Mouse (Mus musculus) CD4-positive, CD25-positive, alpha-beta regulatory T cell, adult 4 months (primary cell): ENCODE results near the gene Tfcp2l1. TPM values are rescaled to one million over a fixed set of nuclear protein-coding genes. Genes with fewer than 3 reads are reported as not detected.

ENCODE experiments used
- ATAC-seq: one replicate; pipeline ENCODE4 v1.8.0; 2017
- polyA plus RNA-seq, 2 experiments: library from polyadenylated mRNA; unstranded; fragments of 100-300 nt; shearing (Covaris generic); gene quantifications; one replicate each; pipeline ENCODE4 v1.2.1; 2017

Tfcp2l1 gene
- polyA plus RNA-seq, 2 experiments from 2014 or later, result 0.06 to 0.98 TPM

DNA sequence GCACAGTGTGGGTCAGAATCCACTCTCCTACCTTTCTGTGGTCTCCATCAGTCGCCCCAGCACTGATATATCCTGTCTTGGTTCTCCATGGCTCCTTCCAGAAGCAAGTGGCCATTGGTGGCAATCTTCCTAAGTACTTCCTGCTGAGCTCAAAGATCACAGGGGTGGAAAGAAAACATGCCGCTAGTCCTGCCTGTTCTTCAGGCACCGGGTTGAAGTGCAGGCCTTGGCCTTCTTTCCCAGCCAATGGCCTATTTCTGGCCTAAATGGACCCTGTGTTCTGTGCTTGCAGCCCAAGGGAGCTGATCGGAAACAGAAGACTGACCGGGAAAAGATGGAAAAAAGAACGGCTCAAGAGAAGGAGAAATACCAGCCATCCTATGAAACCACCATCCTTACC is 31.0 kb downstream of the Tfcp2l1 start:
- no peak for ATAC-seq

DNA sequence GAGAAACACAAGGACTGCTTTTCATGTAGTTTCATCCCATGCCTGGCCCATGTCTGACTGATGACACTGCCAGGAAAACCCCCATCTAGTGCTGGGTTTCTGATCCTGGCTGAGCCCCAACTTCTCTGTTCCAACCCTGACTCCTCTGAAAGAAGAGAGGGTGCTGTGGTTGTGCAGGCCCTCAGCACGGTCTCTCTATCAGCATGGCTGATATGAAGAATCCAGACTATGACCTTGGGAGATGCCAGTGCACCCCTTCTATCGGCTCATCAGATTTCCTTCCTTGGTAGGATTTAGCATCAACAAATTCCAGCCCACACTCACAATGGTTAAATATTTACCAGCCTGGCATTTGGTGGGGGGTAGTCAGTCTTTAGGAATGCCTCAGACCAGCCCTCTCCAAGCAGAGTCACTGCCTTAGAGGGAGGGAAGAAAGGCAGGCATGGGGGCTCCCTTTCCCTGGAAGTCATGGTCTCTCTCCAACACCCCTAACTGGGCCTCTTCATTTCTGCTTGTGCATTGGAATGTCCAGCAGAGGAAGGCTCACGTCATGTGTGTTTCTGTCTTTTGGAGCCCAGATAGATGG is 33.2 kb downstream of the Tfcp2l1 start:
- no peak for ATAC-seq

DNA sequence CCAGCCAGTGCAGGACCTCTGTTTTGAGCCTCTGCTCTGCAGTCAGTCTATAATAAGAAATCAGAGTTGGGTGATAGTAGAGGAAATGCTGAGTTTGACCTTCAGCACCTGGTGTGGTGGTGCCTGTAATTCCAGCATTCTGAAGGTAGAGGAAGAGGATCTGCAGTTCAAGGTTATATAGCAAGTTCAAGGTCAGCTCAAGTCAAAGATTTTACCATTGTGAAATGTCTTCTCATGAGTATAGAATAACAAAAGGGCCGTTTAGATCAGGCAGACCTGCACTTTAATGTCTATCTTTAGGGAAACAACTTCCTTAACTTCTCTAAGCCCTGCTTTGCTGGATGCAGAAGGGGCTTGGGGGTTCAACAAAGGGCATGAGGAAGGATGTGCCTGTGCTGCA is 35.3 kb downstream of the Tfcp2l1 start:
- ATAC-seq, result no peak

DNA sequence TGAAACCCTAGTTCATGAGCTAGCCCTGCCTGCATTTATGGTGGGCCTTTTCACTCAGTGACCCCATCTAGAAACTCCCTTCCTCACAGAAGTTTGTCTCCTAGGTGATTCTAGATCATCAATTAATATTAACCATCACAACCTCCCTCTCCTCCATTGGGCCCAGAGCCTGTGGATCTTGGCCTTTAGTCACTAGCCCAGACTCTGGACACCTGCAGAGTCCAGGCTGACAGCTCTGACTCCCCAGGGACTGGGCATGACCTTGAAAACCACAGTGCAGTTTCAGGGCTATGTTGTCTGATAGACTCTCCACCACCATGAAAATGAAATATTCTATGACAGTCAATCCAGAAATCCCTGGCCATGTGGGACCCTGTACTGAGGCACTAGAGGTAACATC is 39.8 kb downstream of the Tfcp2l1 start:
- ATAC-seq, result no peak

DNA sequence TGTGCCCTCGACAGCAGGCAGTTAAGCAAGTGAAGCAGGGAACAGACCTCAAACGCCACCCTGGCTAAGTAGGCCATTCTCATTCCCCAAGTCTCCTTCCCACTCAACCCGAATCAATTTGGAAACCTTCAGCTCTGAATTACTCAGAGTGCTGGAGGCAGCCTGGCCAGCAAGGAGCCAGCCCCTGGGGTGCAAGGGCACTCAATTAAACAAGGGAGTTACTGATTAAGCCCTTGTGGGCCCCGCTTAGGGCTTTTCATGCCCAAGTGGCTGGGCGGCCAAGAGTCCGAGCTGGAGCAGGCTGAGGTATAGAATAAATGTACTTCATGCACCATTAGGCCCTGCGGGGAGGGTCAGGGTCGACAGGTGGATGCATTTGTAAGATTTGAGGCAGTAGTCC is 44.5 kb downstream of the Tfcp2l1 start:
- ATAC-seq, result no peak

DNA sequence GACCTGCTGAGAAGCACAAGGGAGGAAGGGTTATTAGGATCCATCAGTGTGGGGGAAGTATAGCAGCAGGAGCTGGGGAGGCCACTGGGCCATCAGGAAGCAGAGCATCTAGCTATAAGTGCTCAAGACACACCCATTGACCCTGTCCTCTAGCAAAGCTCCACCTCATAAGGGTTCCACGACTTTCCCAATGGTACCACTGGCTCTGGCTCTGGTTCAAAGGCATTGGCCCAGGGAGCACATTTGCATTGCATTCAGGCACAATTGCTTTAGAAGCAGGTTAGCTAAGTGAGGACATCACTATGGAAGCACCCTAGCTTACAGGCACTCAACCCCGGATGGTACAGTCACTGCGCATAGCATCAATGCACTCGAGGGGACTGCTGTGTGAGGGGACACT is 46.4 kb downstream of the Tfcp2l1 start:
- ATAC-seq, result no peak

DNA sequence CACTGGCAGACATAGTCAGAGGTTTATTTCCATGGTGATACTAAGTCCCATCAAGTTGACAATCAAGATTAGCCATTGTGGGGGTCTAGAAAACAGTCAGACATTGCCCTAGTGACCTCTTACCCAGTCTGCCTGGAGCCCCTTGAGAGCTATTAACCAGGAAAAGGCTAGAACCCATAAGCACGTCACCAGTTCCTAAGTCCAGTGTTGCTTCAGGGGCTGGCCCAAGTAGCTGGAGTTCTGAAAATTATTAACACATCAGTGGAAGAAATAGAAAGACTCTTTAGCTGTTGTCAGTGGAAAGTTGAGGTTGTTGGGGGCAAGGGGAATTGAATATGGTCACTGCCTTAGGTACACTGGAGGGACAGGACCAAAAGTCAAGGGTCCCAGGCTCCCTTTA is 54.2 kb downstream of the Tfcp2l1 start:
- no peak for ATAC-seq

DNA sequence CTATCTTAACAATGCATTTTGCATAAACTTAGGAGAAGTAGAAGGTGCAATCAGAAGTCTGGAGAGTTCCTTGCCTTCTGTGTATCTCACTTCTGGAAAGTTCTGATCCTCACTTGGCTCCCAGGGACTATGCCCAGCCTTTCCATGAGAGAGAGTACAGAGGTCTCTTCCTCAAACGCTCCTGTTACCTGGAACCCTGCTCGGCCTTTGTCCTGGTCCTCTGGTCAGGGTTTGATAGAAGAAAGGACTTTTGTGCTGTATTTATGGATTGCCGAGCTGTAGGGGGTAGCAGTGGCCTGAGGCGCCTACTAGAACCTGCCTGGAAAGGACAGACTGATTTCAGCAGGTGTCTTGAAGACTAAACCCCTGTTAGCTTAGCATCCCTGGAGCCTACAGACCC is 55.9 kb downstream of the Tfcp2l1 start:
- ATAC-seq, result no peak

DNA sequence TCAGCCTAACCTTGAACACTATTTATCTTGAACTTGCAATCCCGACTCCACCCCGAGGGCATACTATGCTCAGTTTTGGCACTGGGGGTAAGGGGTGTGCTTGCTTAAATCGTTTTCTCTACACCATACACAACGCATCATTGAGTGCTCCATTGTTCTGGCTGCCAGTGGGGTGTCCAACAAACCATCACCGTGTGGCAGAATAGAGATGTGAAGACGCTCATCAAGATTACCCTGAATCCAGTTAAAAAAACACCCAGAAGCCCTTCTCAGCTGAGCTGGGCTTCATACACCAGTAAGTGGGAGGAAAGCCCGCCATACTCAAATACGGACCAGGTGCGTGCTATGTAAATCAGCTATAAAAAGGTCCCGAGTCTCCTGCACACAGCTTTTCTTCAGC is 60.0 kb downstream of the Tfcp2l1 start:
- no peak for ATAC-seq

DNA sequence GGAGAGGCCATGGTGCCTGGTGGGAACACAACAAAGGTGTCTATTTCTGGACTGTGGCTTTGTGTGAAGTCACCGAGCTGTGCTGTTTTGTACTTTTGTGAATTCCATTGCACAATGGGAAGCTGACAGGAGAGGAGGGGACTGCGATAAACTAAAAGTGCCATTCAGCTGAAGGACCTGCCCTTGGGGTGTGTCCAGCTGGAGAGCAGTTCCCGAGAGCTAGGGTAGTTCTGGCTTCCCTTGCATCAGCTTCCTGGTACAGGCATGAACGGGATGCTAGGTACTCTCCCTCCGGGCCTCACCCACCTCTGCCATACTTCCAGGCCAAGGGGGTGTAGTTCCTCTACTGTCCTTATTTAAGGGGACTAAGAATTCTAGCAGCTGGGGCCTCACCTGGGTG is 62.1 kb downstream of the Tfcp2l1 start:
- no peak for ATAC-seq

DNA sequence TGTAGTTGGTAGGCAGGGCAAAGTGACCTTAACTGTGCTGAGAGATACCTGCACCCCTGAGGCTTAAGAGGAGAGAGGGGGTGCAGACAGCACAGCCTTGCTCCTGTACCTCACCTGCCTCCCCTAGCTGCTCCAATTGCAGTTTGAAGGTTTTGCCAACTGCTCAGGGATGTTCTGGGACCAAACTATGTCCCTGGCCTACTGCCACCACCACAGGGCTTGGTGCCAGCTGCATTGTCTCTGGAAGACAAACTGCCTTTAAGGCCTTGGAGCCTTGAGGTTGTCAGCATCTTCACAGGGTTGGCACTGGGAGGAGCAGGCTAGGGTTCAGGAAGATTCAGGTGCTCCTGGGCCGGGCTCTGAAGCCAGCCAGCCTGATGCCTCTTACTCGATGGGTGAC is 66.7 kb downstream of the Tfcp2l1 start:
- no peak for ATAC-seq

DNA sequence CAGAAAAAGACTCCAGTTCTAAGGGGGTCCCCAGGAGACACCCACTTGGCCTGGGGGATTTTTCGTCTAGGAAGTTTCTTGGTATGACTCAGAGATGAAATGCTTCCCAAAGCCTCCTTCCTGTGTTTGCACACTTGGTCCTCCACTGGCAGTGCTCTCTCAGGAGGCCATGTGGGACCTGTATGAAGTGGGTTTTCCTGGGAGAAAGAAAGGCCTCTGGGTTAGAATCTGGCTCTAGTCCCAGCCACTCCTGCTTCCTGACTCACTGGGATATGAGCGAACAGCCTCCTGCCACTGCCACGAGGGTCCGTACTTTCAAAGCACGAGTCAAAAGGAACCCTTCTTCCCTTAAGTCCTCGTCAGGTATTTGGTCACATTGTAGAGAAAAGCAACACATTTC is 70.2 kb downstream of the Tfcp2l1 start:
- ATAC-seq, result no peak

DNA sequence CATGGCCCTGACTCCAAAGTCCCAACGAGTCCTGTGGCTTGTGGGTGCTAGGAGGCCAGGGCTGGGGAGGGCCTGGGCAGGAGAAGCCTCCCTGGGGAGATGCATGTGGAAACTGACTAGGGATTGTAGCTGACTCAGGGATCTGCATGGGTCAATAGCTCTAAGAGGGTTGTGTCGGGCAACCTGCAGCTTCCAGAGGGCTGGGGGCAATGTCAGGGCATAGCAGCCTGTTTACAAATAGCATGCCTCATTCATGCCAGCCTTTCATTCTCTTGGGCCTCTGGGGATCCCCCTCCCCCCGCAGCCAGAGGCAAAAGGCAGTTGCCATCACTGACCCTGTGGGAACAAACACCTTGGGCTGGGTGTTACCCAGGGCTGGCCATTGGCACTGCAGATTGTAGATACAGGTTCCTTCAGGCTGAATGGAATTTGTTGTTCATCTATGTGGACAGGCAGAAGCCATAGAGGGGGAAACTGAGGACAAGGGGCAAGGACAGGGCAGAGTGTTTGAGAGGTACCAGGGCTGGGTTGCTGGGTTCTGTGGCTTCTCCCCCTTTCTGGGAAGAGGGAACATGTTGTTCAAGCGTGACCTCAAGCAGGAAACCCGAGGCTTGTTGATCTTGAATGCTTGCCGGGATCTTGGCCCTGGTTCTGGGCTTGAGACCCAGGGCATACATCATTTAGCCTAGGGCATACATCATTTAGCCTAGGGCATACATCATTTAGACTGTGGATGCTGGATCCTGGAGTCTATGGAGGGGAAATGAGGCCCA is 71.6 kb downstream of the Tfcp2l1 start:
- ATAC-seq, result no peak

DNA sequence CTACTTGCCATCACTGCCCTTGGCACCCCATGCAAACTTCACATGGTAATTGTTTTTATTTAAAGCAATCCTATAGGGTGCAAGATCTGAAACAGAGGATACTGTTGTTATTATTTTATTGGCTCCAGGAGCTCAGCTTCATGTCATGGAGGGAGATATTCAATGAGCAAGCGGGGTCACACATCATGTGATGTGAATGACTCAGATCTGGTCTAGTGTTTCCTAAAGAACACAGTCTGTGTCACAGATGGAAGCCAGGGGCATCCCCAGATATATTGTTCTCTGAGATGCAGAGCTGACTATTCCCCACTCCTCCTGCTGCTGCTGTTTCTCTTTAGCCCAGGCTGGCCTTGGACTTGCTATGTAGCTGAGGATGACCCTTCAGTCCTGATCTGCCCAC is 72.2 kb downstream of the Tfcp2l1 start:
- no peak for ATAC-seq

DNA sequence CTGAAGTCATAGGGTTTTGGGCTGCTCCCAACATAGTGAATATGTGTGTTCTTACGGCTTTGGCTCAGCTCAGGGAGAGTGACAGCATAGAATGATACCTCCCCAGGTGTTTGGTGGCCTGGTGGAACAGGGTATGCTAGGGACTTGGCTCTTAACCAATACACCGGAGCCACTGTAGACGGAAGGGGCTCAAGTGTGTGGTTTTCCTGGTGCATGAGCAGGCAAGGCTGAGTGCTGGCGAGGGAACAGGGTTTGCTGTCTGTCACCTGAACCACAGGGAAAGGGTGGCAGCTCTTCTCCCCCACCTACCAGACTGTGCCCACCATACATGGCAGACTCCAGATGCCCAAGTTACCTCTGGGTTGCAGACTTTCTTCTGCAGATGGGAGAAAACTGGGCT is 83.9 kb downstream of the Tfcp2l1 start:
- no peak for ATAC-seq

DNA sequence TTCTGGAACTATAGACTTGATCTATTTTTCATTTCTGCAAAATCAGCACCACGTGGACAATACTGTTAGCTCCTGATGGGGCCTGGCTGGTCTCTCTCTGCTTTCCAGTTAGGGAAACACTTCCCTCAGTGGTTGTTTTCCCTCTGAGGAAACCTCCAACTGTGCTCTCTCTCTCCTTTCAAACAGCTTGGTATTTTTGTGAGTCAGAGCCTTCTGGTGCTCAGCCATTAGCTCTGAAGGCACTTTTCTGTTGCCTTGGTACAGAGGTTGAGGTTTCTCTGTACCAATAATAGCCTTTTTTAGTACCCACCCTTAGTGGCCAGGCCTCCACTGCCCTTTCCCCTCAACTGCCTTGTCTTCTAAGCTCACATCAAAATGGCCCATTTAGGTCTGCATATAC is 88.5 kb downstream of the Tfcp2l1 start:
- no peak for ATAC-seq

DNA sequence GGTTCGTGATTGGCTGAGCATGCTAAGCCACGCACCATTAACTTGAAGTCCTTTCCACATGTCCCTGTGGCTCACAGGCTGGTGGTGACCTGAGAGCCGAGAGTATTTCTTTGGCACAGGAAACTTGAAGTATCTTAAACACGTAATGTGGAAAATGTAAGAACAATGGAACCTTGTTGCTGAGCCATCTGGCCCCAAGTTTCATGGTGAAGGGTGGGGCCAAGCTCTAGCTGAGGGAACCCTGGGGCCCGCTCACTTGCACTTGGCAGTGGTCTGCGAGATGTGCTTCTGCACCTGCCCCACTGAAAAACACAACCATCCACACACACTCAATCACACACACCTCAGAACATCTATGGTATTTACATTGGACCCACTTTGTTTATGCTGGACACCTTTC is 90.3 kb downstream of the Tfcp2l1 start:
- no peak for ATAC-seq

DNA sequence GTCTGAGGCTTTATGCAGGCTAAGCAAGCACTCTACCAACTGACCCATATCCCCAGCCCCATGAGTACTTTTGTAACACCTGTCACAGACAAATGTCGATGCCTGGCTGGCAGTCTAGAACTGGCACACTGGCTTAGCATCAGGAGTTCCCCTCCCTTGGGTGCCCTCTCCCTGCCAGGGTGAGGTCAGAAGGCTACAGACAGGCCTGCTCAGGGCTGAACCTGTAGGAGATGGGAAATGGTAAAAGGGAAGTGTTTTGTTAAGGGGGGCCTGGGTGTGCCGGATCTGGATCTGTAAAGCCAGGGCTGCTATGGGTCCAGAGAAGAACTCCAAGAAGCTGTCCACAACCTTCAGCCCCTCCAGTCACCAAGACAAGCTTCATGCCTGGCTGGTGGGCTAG is 92.0 kb downstream of the Tfcp2l1 start:
- no peak for ATAC-seq

DNA sequence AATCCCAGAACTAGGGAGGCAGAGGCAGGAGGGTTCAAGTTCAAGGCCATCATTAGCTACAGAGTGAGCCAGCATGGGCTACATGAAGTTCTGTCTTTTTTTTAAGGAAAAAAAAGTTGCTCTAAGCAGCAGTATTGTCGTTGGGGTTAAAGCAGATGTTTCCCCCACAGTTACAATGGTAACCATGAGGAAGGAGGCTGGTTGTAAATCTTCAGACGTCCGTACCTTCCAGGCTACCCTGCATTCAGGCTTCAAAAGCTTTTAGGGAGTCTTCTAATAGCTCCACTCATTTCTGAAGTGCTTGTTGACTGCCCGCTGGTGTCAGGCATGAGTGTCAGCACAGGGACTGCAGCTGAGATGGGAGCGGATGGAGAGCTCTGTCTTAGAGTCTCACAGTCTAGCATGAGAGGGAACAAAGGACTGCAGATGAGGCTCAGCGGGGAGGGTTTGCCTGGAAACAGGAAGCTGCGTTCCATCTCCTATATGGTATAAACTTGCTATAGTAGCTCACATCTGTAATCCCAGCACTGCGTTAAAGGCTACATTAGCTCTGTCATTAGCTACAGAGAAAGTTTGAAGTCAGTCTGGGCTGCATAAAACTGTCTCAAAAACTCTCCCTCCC is 92.8 kb downstream of the Tfcp2l1 start:
- no peak for ATAC-seq

DNA sequence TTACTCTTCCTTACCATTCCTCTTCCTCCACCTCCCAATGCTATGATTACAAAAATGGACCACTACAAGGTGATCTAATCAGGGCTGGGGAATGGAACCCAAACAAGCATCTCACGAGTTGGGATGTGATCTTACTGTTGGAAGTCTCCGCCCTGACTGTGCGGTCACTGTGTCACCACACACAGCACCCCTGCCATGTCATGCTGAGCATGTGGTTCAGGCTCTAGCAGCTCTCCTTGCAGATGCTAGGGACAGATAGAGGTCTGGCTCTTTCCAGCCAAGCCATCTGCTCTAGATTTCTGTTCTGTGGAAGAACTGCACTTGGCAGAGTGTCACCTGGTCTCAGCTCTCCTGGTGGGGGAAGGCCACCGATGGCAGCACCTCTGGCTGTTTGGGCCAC is 99.3 kb downstream of the Tfcp2l1 start:
- no peak for ATAC-seq

DNA sequence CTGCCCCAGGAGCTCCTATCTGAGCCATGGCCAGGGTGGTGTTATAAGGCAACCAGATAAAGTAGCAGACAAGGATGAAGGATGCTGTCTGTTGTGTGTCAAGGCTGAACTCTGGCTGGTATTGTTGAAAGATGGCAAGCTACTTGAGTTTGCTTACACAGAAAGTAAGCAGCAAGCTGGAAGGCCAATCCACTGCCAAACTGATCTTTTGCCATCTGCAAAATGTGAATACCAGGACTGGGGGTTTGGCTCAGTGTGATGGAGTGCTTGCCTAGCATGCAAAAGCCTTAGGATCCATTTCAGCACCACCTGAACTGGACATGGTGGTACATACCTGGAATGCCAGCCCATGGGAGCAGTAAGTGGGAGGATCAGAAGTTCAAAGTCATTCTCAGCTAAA is 101.1 kb downstream of the Tfcp2l1 start:
- no peak for ATAC-seq
